Mouse (Mus musculus) midbrain, embryonic 12.5 days (tissue): ENCODE measurements around the gene Uba52. TPM values are rescaled to one million over a fixed set of nuclear protein-coding genes. Genes with fewer than 3 reads are reported as not detected.

Experiments
- ATAC-seq: fragments of 200-750 bp; cut with Nextera tagmentation; 2 replicates; pipeline ENCODE4 v1.8.0; 2017; ENCODE audit warnings: low read depth, moderate TSS enrichment, moderate library complexity; ENCODE audit not compliant: low FRiP score
- H3K27ac ChIP-seq: fragments of 300-500 bp; sonication (generic); replicated peaks from 2 replicates; pipeline ENCODE4 v1.5.1; 2016; ENCODE audit warnings: mild to moderate bottlenecking
- H3K27me3 ChIP-seq: fragments of 300-500 bp; sonication (generic); 2 replicates; pipeline ENCODE4 v1.6.1; 2016; ENCODE audit warnings: mild to moderate bottlenecking
- H3K36me3 ChIP-seq: fragments of 300-500 bp; sonication (generic); 2 replicates; pipeline ENCODE4 v1.6.1; 2016
- H3K4me1 ChIP-seq: fragments of 300-500 bp; sonication (generic); 2 replicates; pipeline ENCODE4 v1.6.1; 2016
- H3K4me2 ChIP-seq: fragments of 300-500 bp; sonication (generic); replicated peaks from 2 replicates; pipeline ENCODE4 v1.6.1; 2016; ENCODE audit warnings: mild to moderate bottlenecking, moderate library complexity
- H3K4me3 ChIP-seq: fragments of 300-500 bp; sonication (generic); 2 replicates; pipeline ENCODE4 v1.5.1; 2016; ENCODE audit warnings: mild to moderate bottlenecking
- H3K9ac ChIP-seq: fragments of 300-500 bp; sonication (generic); replicated peaks from 2 replicates; pipeline ENCODE4 v1.6.1; 2016; ENCODE audit warnings: mild to moderate bottlenecking, moderate library complexity
- H3K9me3 ChIP-seq: fragments of 300-500 bp; sonication (generic); 2 replicates; pipeline ENCODE4 v1.6.1; 2016; ENCODE audit warnings: mild to moderate bottlenecking
- WGBS: fragments of 180-500 bp; shearing (Covaris S2); methylation state at CpG from one replicate; pipeline ENCODE4 v1.1.7; 2016; 5-methylcytosine and 5-hydroxymethylcytosine counted together
- polyA plus RNA-seq: library from polyadenylated mRNA; unstranded; fragments of >200 nt; fragmentation: Nextera tagmentation; extraction: Ambion mirVana; gene quantifications from 2 replicates; pipeline ENCODE4 v1.2.1, GENCODE M21; 2016

The Uba52 gene
- polyA plus RNA-seq, 1 experiment from 2014 or later = 748 TPM

- no peak overlapping the region for H3K9ac ChIP-seq
- no peak overlapping the region for H3K4me2 ChIP-seq
- WGBS = 49% methylated on average over 10 of the region's 10 CpGs
- no peaks in the 10 kb centered on the region for H3K36me3 ChIP-seq
- no peaks in the 10 kb centered on the region for H3K27me3 ChIP-seq
- H3K4me3 ChIP-seq = no peak overlapping the region
- ATAC-seq = peak; percentile 23; the same call in 1 of the 2 replicates
- H3K27ac ChIP-seq = no peak overlapping the region
- 0 out of 2 replicates have a peak, but pooled peaks cover 4% of the 10 kb centered on the region for H3K4me1 ChIP-seq
- H3K9me3 ChIP-seq = no peaks in the 10 kb centered on the region
These were observed 41.2 kb downstream of the Uba52 start for GRCm38 (mm10) chr8:70469295-70469916.

DNA sequence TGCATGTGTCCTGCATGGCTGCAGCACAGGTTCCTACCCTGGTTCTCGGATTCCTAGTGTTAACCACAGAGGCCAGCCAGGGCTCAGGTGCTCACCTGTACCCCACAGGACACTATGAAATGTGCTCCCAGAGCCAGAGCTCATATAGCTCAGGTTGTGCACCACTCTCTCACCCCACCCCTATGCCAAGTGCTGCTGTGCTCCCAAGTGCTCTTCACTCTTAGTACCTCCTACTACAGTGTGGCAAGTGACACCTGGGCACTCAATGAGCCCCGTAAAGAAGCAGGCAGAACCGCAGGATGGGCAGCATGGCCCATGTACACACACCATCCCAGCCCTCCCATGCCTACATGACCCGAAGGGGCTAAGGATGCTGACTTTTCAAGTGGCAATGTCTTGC is 41.9 kb downstream of the Uba52 start:
- 93% methylated on average over 4 of the region's 4 CpGs for WGBS
- Histone ChIP-seq H3K4me2 (no peak overlapping the region), H3K36me3 (no peaks in the 10 kb centered on the region), H3K4me3 (no peak overlapping the region), H3K27me3 (no peaks in the 10 kb centered on the region), H3K9ac (no peak overlapping the region), H3K27ac (no peak overlapping the region), H3K4me1 (0 out of 2 replicates have a peak, but pooled peaks cover 4% of the 10 kb centered on the region), H3K9me3 (no peaks in the 10 kb centered on the region)
- ATAC-seq = no peak

DNA sequence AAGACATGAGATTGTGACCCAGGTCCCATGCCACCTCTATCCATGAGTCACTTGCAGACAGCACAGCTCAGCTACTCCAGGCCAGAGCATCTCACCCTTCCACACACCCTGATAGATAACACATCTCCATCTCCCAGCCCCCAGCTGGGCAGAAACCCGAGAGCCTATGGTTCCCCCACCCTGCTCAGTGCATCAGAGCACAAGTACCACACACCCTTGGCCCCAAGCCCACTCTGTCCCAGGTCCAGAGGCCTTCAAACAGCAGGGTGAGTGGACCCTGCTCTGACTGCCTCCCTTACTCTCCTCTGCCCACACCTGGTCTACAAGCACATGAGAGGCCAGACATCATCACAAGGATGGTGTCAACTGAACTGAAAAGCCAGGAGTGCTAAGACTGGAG is 42.7 kb downstream of the Uba52 start:
- WGBS = 80% methylated on average over 1 of the region's 1 CpGs
- H3K27me3 ChIP-seq = no peaks in the 10 kb centered on the region
- H3K4me1 ChIP-seq = 0 out of 2 replicates have a peak, but pooled peaks cover 4% of the 10 kb centered on the region
- H3K4me3 ChIP-seq = no peak overlapping the region
- no peak overlapping the region for H3K9ac ChIP-seq
- no peaks in the 10 kb centered on the region for H3K9me3 ChIP-seq
- H3K4me2 ChIP-seq = no peak overlapping the region
- no peaks in the 10 kb centered on the region for H3K36me3 ChIP-seq
- no peak overlapping the region for H3K27ac ChIP-seq
- no peak for ATAC-seq

GRCm38 (mm10) chr8:70467229-70467725 is 43.3 kb downstream of the Uba52 start:
- H3K9me3 ChIP-seq = no peaks in the 10 kb centered on the region
- no peaks in the 10 kb centered on the region for H3K27me3 ChIP-seq
- H3K4me3 ChIP-seq = no peak overlapping the region; the same call in 1 of the 2 replicates
- 78% methylated on average over 5 of the region's 5 CpGs for WGBS
- no peaks in the 10 kb centered on the region for H3K36me3 ChIP-seq
- H3K27ac ChIP-seq = no peak overlapping the region
- H3K9ac ChIP-seq = 0 out of 2 replicates have a peak overlapping the region, but pooled peaks have one; percentile 20
- 0 out of 2 replicates have a peak, but pooled peaks cover 4% of the 10 kb centered on the region for H3K4me1 ChIP-seq
- H3K4me2 ChIP-seq = no peak overlapping the region
- ATAC-seq = no peak

- Histone ChIP-seq H3K4me3 (no peak overlapping the region), H3K9ac (no peak overlapping the region), H3K9me3 (no peaks in the 10 kb centered on the region), H3K36me3 (no peaks in the 10 kb centered on the region), H3K27ac (no peak overlapping the region), H3K4me1 (0 out of 2 replicates have a peak, but pooled peaks cover 4% of the 10 kb centered on the region), H3K27me3 (no peaks in the 10 kb centered on the region), H3K4me2 (no peak overlapping the region)
- WGBS = 75% methylated on average over 11 of the region's 11 CpGs
- no peak for ATAC-seq
These were observed 43.8 kb downstream of the Uba52 start for GRCm38 (mm10) chr8:70466771-70467170.

DNA sequence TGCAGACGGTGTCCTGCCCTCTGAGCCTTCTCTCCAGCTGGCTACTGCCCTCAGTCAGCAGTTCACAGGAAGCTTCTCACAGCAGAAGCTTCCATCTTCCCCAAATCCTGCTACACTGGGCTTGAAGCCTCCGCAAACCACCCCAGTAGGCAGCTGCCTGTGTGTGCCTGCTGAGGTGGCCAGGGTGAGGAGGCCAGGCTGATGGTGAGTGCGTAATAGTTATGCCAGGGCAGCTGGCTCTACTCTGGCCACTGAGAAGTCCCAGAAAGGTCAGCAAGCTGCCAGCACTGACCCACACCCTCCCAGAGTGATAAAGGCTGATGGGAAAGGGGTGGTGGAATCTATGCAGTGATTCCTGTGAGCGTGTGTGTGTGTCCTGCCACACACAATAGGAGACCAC is 44.3 kb downstream of the Uba52 start:
- H3K4me3 ChIP-seq = no peak overlapping the region
- no peak overlapping the region for H3K27ac ChIP-seq
- no peaks in the 10 kb centered on the region for H3K36me3 ChIP-seq
- no peaks in the 10 kb centered on the region for H3K9me3 ChIP-seq
- H3K4me2 ChIP-seq = no peak overlapping the region
- no peak for ATAC-seq
- 0 out of 2 replicates have a peak, but pooled peaks cover 4% of the 10 kb centered on the region for H3K4me1 ChIP-seq
- no peak overlapping the region for H3K9ac ChIP-seq
- no peaks in the 10 kb centered on the region for H3K27me3 ChIP-seq
- WGBS = 84% methylated on average over 4 of the region's 4 CpGs

GRCm38 (mm10) chr8:70465701-70466100 is 44.9 kb downstream of the Uba52 start:
- Histone ChIP-seq H3K27ac (no peak overlapping the region), H3K36me3 (no peaks in the 10 kb centered on the region), H3K9ac (no peak overlapping the region), H3K4me3 (no peak overlapping the region), H3K4me1 (0 out of 2 replicates have a peak, but pooled peaks cover 4% of the 10 kb centered on the region), H3K4me2 (no peak overlapping the region), H3K9me3 (no peaks in the 10 kb centered on the region), H3K27me3 (no peaks in the 10 kb centered on the region)
- 93% methylated on average over 4 of the region's 4 CpGs for WGBS
- ATAC-seq = no peak

DNA sequence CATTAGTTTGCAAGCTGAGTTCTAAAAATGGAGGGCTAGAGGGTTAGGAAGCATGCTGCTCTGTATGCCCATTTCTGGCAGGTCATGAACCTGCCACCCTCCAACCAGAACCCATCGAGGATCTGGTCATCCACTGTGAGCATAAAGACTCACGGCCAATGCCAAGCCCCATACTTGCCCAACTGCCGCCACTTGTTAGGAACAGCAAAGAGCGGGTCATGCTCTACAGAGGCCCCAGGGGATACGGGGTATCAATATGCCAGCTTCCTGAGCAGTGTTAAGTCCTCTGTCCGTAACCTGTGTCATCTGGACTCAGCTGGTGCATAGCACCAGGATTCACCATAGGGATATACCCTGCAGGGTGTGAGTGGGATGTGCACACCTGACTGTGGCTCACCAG is 46.4 kb downstream of the Uba52 start:
- Histone ChIP-seq H3K4me2 (no peak overlapping the region), H3K27ac (no peak overlapping the region), H3K27me3 (no peaks in the 10 kb centered on the region), H3K4me3 (no peak overlapping the region), H3K9me3 (0 out of 2 replicates have a peak, but pooled peaks cover 3% of the 10 kb centered on the region), H3K9ac (no peak overlapping the region), H3K4me1 (0 out of 2 replicates have a peak, but pooled peaks cover 4% of the 10 kb centered on the region), H3K36me3 (no peaks in the 10 kb centered on the region)
- no peak for ATAC-seq
- 89% methylated on average over 6 of the region's 6 CpGs for WGBS

GRCm38 (mm10) chr8:70463306-70463705 is 47.3 kb downstream of the Uba52 start:
- Histone ChIP-seq H3K4me1 (0 out of 2 replicates have a peak, but pooled peaks cover 4% of the 10 kb centered on the region), H3K4me2 (no peak overlapping the region), H3K9ac (no peak overlapping the region), H3K27me3 (no peaks in the 10 kb centered on the region), H3K9me3 (0 out of 2 replicates have a peak, but pooled peaks cover 3% of the 10 kb centered on the region), H3K36me3 (no peaks in the 10 kb centered on the region), H3K27ac (no peak overlapping the region), H3K4me3 (no peak overlapping the region)
- 74% methylated on average over 4 of the region's 4 CpGs for WGBS
- no peak for ATAC-seq

DNA sequence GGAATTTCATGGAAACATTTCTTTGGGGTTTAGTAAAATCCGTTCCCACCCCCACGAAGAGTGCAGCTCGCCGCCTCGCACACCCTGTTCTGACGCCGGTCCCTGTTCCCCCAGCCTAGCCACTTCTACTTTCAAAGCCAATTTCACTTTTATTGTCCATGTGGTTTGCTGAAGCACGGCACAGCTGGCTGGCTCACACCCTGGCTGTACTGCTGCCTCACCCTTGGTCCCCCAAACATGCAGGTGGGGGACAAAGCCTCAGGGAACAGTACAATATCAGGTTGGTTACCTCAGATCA is 48.1 kb downstream of the Uba52 start:
- Histone ChIP-seq H3K4me3 (no peak overlapping the region), H3K4me1 (0 out of 2 replicates have a peak, but pooled peaks cover 3% of the 10 kb centered on the region), H3K9me3 (0 out of 2 replicates have a peak, but pooled peaks cover 3% of the 10 kb centered on the region), H3K27ac (no peak overlapping the region), H3K9ac (no peak overlapping the region), H3K4me2 (no peak overlapping the region), H3K27me3 (no peaks in the 10 kb centered on the region), H3K36me3 (no peaks in the 10 kb centered on the region)
- ATAC-seq = no peak
- 95% methylated on average over 8 of the region's 8 CpGs for WGBS

DNA sequence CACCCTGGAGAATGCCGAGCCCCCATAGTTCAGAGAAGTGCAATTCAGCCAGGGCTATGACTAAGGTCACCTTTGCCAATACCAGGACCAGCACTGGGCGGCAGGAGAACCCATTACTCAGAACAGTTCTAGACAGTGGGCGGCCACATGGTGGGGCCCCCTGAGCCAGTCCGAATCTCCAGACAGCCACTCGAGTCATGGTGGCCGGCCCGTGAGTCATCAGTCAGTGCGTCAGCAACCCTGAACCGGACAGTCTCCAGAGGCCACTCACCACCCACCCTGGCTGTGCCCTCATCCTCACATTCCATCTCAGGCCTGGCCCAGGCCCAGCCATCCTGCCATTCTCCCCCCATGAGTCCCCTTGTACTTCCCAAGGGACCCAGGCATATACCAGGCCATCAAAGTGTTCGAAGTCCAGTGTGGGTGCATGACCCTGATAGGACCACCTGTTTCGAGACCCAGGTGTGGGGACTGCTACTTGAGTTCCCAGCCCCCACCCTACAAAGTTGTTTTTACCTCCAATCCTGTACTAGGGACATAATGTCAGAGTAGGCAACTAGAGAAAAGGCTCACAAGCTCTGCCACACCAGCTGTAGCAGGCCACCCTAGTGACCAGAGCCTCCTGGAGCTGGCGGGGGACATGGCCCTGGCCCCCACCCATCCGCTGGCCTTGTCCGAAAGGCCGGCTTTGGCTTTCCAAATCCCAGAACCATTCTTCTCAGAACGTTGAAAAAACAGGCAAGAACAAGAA is 48.7 kb downstream of the Uba52 start:
- Histone ChIP-seq H3K27me3 (no peaks in the 10 kb centered on the region), H3K36me3 (no peaks in the 10 kb centered on the region), H3K9me3 (0 out of 2 replicates have a peak, but pooled peaks cover 3% of the 10 kb centered on the region), H3K27ac (no peak overlapping the region), H3K4me1 (no peaks in the 10 kb centered on the region), H3K4me2 (no peak overlapping the region), H3K9ac (no peak overlapping the region), H3K4me3 (no peak overlapping the region)
- no peak for ATAC-seq
- 92% methylated on average over 16 of the region's 16 CpGs for WGBS

DNA sequence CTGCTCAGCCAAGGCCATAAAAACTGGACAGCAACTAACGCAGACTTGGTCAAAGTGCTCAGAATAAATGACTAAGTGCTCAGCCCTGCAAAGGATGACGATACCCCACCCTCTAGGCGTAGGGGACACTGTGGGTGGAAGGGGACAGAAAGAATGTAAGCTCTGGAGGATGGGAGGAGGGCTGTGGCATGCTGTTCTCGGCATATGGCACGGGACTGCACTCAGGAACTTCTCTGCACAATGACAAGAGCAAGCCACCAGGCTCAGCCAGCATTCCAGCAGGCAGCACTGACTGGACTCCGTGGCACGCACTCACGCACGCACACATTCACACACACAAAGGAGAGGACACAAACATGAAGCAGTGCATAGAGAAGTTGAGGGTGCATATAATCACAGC is 50.0 kb downstream of the Uba52 start:
- Histone ChIP-seq H3K36me3 (no peaks in the 10 kb centered on the region), H3K4me1 (no peaks in the 10 kb centered on the region), H3K9me3 (0 out of 2 replicates have a peak, but pooled peaks cover 3% of the 10 kb centered on the region), H3K4me3 (no peak overlapping the region), H3K9ac (no peak overlapping the region), H3K27ac (no peak overlapping the region), H3K27me3 (no peaks in the 10 kb centered on the region), H3K4me2 (no peak overlapping the region)
- WGBS = 83% methylated on average over 9 of the region's 9 CpGs
- ATAC-seq = no peak
